In the genomic region with DNA sequence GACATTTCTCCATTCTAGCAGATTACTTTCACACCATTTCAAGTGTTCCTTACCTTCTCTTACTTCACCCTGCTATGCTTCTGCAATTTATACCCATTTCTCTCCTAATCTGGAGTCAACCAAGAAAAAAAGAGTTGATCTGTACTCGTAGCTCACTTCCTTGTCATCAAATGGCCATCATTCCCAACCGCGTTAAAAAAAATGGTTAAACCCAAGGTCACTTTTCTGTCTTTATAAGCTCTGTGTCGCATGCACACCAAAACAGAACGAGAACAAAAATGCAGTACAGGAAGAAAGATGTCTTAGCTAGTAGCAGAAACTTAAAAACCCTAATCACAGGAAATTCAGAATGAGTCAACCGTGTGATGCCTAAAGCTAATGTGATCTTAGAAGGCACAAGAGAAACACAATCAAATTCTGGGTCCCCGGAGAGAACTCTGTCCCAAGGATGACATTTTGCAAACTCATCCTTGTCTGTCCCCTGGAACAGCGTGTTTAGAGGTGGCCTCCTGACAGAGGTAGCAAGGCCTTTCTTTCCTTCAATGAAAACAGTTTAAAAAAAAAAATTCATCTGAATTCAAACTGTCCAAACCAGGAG, we compare ENCODE assay signal across 8 mouse cellular contexts. TPM values are rescaled to one million over a fixed set of nuclear protein-coding genes. Genes with fewer than 3 reads are reported as not detected.
DNase-seq lines count a peak whose midpoint lies in the region; ATAC-seq and TF ChIP-seq lines count a peak whose summit lies in the region.

No protein-coding gene starts in this region.

- DNase-seq in lung, embryonic 14.5 days: no peak
- DNase-seq in lung, postnatal 36 days: no peak
- peak; percentile 11 for DNase-seq in c-Kit-positive CD71-positive TER-119-negative erythroid progenitor cells, embryonic 14.5 days (ENCODE audit: low read depth)
- no peak for DNase-seq in adrenal gland, postnatal 4 days (ENCODE audit: low spot score in 2 of 2)
- no peak for DNase-seq in right cerebral cortex, postnatal 4 days
- no peak for DNase-seq in thymus, postnatal 14 days

- 5% methylated on average over 8 of the region's 8 CpGs for WGBS in lung, embryonic 14.5 days
- 16% methylated on average over 8 of the region's 8 CpGs for WGBS in hindbrain, embryonic 16.5 days
- 18% methylated on average over 8 of the region's 8 CpGs for WGBS in midbrain, embryonic 16.5 days

- peak overlapping the region; percentile 91 for H3K4me3 ChIP-seq in lung, embryonic 14.5 days (ENCODE audit: low read depth, low read length)
- peak overlapping the region; percentile 97 for H3K4me3 ChIP-seq in hindbrain, embryonic 16.5 days (ENCODE audit: low read length)
- peak overlapping the region; percentile 91 for H3K4me3 ChIP-seq in midbrain, embryonic 16.5 days (ENCODE audit: low read depth, low read length)

- peak overlapping the region; percentile 92 for H3K4me2 ChIP-seq in lung, embryonic 14.5 days
- peak overlapping the region; percentile 83 for H3K4me2 ChIP-seq in hindbrain, embryonic 16.5 days (ENCODE audit: low read length)
- peak overlapping the region; percentile 72 for H3K4me2 ChIP-seq in midbrain, embryonic 16.5 days (ENCODE audit: low read length)

- no peaks in the 10 kb centered on the region for H3K36me3 ChIP-seq in lung, embryonic 14.5 days (ENCODE audit: insufficient read depth)
- no peaks in the 10 kb centered on the region for H3K36me3 ChIP-seq in hindbrain, embryonic 16.5 days (ENCODE audit: control insufficient read depth, insufficient read depth, low read length)
- H3K36me3 ChIP-seq in midbrain, embryonic 16.5 days (ENCODE audit: control insufficient read depth, insufficient read depth, low read length): no peaks in the 10 kb centered on the region

- ATAC-seq in lung, embryonic 14.5 days (ENCODE audit: insufficient read depth): no peak
- no peak for ATAC-seq in hindbrain, embryonic 16.5 days
- ATAC-seq in midbrain, embryonic 16.5 days: no peak

- peaks cover 10% of the 10 kb centered on the region; the same call in 1 of the 2 replicates for H3K4me1 ChIP-seq in lung, embryonic 14.5 days (ENCODE audit: insufficient read depth)
- H3K4me1 ChIP-seq in hindbrain, embryonic 16.5 days (ENCODE audit: control insufficient read depth, insufficient read depth, low read depth, low read length): peaks cover 12% of the 10 kb centered on the region
- peaks cover 18% of the 10 kb centered on the region for H3K4me1 ChIP-seq in midbrain, embryonic 16.5 days (ENCODE audit: control insufficient read depth, insufficient read depth, low read length)

- peak overlapping the region; percentile 92 for H3K9ac ChIP-seq in lung, embryonic 14.5 days
- H3K9ac ChIP-seq in hindbrain, embryonic 16.5 days (ENCODE audit: low read depth, low read length): peak overlapping the region; percentile 97
- peak overlapping the region; percentile 93 for H3K9ac ChIP-seq in midbrain, embryonic 16.5 days (ENCODE audit: low read depth, low read length)

- H3K27ac ChIP-seq in lung, embryonic 14.5 days (ENCODE audit: low read depth): peak overlapping the region; percentile 99
- peak overlapping the region; percentile 97; the same call in 1 of the 2 replicates for H3K27ac ChIP-seq in hindbrain, embryonic 16.5 days (ENCODE audit: low read depth, low read length)
- H3K27ac ChIP-seq in midbrain, embryonic 16.5 days (ENCODE audit: low read length): peak overlapping the region; percentile 98; the same call in 1 of the 2 replicates

- H3K27me3 ChIP-seq in lung, embryonic 14.5 days (ENCODE audit: insufficient read depth, low read length): no peaks in the 10 kb centered on the region
- no peaks in the 10 kb centered on the region for H3K27me3 ChIP-seq in hindbrain, embryonic 16.5 days (replicated peaks; ENCODE audit: control insufficient read depth, insufficient read depth, low read length)
- H3K27me3 ChIP-seq in midbrain, embryonic 16.5 days (ENCODE audit: control insufficient read depth, insufficient read depth, low read depth, low read length): no peaks in the 10 kb centered on the region

- no peaks in the 10 kb centered on the region for H3K9me3 ChIP-seq in lung, embryonic 14.5 days (ENCODE audit: low read depth, low read length)
- H3K9me3 ChIP-seq in hindbrain, embryonic 16.5 days (ENCODE audit: control insufficient read depth, low read length): no peaks in the 10 kb centered on the region
- no peaks in the 10 kb centered on the region for H3K9me3 ChIP-seq in midbrain, embryonic 16.5 days (replicated peaks; ENCODE audit: control insufficient read depth, low read length, poor library complexity, severe bottlenecking)

- TF ChIP-seq CTCF in lung, embryonic 14.5 days (IDR thresholded peaks at IDR 0.05; ENCODE audit: low read depth): no peak

RNA-seq across cellular contexts. Expression of gene Rnf149, which starts 1.3 kb away (rescaled TPM):
- 32.8 and 33.3 TPM in 2 replicates for polyA plus RNA-seq in lung, embryonic 14.5 days (2014; fragmentation: Nextera tagmentation; extraction: Ambion mirVana)
- 21.2 and 22.2 TPM in 2 replicates for polyA plus RNA-seq in hindbrain, embryonic 16.5 days (2015; fragmentation: Nextera tagmentation; extraction: Ambion mirVana)
- polyA plus RNA-seq in midbrain, embryonic 16.5 days (2015; fragmentation: Nextera tagmentation; extraction: Ambion mirVana): 18.2 and 21.8 TPM in 2 replicates
- total RNA-seq in adrenal gland, postnatal 4 days (2021): 10 to 100 TPM; 49.6 to 57.4 TPM

RNA-seq across cellular contexts. Expression of gene Cnot11, which starts 41.1 kb away (rescaled TPM):
- 26.8 and 29.0 TPM in 2 replicates for polyA plus RNA-seq in lung, embryonic 14.5 days (2014; fragmentation: Nextera tagmentation; extraction: Ambion mirVana)
- 11.3 and 11.4 TPM in 2 replicates for polyA plus RNA-seq in hindbrain, embryonic 16.5 days (2015; fragmentation: Nextera tagmentation; extraction: Ambion mirVana)
- polyA plus RNA-seq in midbrain, embryonic 16.5 days (2015; fragmentation: Nextera tagmentation; extraction: Ambion mirVana): 10.5 and 10.6 TPM in 2 replicates
- total RNA-seq in adrenal gland, postnatal 4 days (2021): 10 to 100 TPM; 26.3 to 28.7 TPM
